Mouse (Mus musculus): ENCODE measurements around the gene Prkaa2. TPM values are rescaled to one million over a fixed set of nuclear protein-coding genes. Genes with fewer than 3 reads are reported as not detected.

Prkaa2 gene
- total and polyA plus RNA-seq, 3 experiments, result not detected

GRCm38 (mm10) chr4:105156281-105156680, 46.6 kb upstream of the Prkaa2 start:
- Histone ChIP-seq H3K27me3 (ENCODE audit: control insufficient read depth in 1 of 2, insufficient read depth in 2 of 2, low read length in 2 of 2) (no peaks in the 10 kb centered on the region), H3K9ac (ENCODE audit: control insufficient read depth, low read depth, low read length, poor library complexity, severe bottlenecking) (no peak overlapping the region), H3K4me3 (ENCODE audit: control insufficient read depth in 1 of 2, insufficient read depth in 1 of 2, low read depth in 2 of 2, low read length in 2 of 2) (no peak overlapping the region), H3K79me2 (ENCODE audit: control insufficient read depth, insufficient read depth, low read length, poor library complexity) (no peaks in the 10 kb centered on the region), H3K27ac (ENCODE audit: control insufficient read depth, low read depth, low read length) (no peak overlapping the region), H3K9me3 (replicated peaks; ENCODE audit: insufficient read depth, low read length) (no peaks in the 10 kb centered on the region), H3K4me1 (ENCODE audit: control insufficient read depth in 1 of 2, insufficient read depth in 2 of 2, low read length in 2 of 2) (no peaks in the 10 kb centered on the region), H3K36me3 (ENCODE audit: control insufficient read depth in 1 of 2, insufficient read depth in 2 of 2, low read length in 2 of 2) (no peaks in the 10 kb centered on the region)
- TF ChIP-seq MAX (IDR thresholded peaks at IDR 0.05; ENCODE audit: low read length), result no peak
- TF ChIP-seq USF1 (IDR thresholded peaks at IDR 0.05; ENCODE audit: low read depth, low read length), result no peak
- no peak for TF ChIP-seq USF2 (IDR thresholded peaks at IDR 0.05; ENCODE audit: borderline replicate concordance in 1 of 2, insufficient read depth in 1 of 2, low read depth in 1 of 2, low read length in 2 of 2)
- TF ChIP-seq GATA1 (IDR thresholded peaks at IDR 0.05; ENCODE audit: low read depth, low read length), result no peak
- no peak for TF ChIP-seq RAD21 (IDR thresholded peaks at IDR 0.05; ENCODE audit: low read depth, low read length)
- TF ChIP-seq TBP (IDR thresholded peaks at IDR 0.05; ENCODE audit: low read depth, low read length), result no peak
- no peak for TF ChIP-seq GABPA (IDR thresholded peaks at IDR 0.05; ENCODE audit: low read depth, low read length)
- no peak for TF ChIP-seq EP300 (IDR thresholded peaks at IDR 0.05; ENCODE audit: low read depth in 1 of 2, low read length in 2 of 2)
- DNase-seq (ENCODE audit: low read depth, low spot score), result no peak

DNA sequence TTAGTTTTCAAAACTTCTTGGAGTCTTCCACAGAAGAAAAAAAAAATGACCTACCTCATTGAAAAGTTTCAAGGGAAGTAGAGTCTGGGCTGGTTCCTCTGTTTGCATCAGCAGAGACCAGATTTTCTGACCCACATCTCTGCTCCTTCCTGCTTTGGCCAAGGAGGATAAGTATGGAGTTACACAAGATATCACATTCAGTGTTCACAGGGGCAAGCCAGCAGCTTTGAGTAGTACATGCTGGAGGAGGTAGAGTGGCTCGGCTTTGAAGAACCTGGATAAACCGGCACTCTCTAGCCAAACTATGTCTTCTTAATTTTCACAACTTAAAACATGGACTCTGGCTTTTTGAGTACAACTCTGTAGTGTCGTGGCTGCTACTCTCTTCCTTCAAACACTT, 43.5 kb upstream of the Prkaa2 start:
- no peaks in the 10 kb centered on the region for H3K27me3 ChIP-seq (ENCODE audit: control insufficient read depth in 1 of 2, insufficient read depth in 2 of 2, low read length in 2 of 2)
- no peak for TF ChIP-seq HCFC1 (IDR thresholded peaks at IDR 0.05; ENCODE audit: low read depth, low read length)
- no peak for TF ChIP-seq CHD1 (IDR thresholded peaks at IDR 0.05; ENCODE audit: low read depth, low read length)
- no peak overlapping the region for H3K9ac ChIP-seq (ENCODE audit: control insufficient read depth, low read depth, low read length, poor library complexity, severe bottlenecking)
- no peaks in the 10 kb centered on the region for H3K9me3 ChIP-seq (replicated peaks; ENCODE audit: insufficient read depth, low read length)
- H3K4me3 ChIP-seq (ENCODE audit: control insufficient read depth in 1 of 2, insufficient read depth in 1 of 2, low read depth in 2 of 2, low read length in 2 of 2), result no peak overlapping the region
- no peak overlapping the region for H3K27ac ChIP-seq (ENCODE audit: control insufficient read depth, low read depth, low read length)
- no peaks in the 10 kb centered on the region for H3K4me1 ChIP-seq (ENCODE audit: control insufficient read depth in 1 of 2, insufficient read depth in 2 of 2, low read length in 2 of 2)
- DNase-seq (ENCODE audit: low read depth, low spot score), result no peak
- H3K36me3 ChIP-seq (ENCODE audit: control insufficient read depth in 1 of 2, insufficient read depth in 2 of 2, low read length in 2 of 2), result no peaks in the 10 kb centered on the region
- no peaks in the 10 kb centered on the region for H3K79me2 ChIP-seq (ENCODE audit: control insufficient read depth, insufficient read depth, low read length, poor library complexity)

DNA sequence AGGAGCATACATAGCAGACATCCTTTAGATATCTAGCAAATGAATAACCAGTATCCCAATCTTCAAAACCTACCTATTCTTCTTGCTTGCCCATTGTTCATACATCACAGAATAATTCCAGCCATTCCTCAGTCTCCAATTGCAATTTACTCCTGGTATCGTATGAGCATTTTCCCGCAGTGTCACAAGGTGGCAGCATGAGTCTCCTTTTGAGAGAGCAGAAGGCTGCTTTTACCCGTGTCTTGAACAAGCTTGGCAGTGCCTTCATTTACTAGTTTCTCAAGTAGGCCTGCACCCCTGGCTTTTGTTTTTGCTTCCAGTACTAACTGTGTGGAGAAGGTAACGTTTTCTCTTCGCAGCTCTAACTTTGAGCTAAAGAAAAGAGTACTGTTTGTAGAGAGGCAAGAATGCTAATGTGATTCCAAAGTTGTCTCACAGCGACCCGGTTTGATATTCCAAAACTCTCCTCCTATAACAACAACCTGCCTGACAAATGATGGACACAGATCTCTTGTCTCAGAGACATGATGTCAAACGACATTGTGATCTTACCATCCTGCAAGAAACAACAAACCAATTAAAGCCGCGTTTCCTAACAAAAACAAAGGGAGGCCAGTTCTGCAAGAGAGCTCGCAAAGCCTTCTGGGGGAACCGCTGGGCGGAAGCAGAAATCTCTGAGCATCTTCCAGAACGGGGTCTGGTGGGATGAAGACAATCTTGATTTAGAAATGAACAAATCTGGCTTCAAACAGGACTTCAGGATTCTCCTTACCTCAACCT, 42.4 kb upstream of the Prkaa2 start:
- peak; percentile 65 for DNase-seq (ENCODE audit: low read depth, low spot score)

More for the DNA sequence above, 42.4 kb upstream of the Prkaa2 start:
- H3K4me3 ChIP-seq (ENCODE audit: control insufficient read depth in 1 of 2, insufficient read depth in 1 of 2, low read depth in 2 of 2, low read length in 2 of 2), result no peak overlapping the region
- no peaks in the 10 kb centered on the region for H3K36me3 ChIP-seq (ENCODE audit: control insufficient read depth in 1 of 2, insufficient read depth in 2 of 2, low read length in 2 of 2)
- H3K27me3 ChIP-seq (ENCODE audit: control insufficient read depth in 1 of 2, insufficient read depth in 2 of 2, low read length in 2 of 2), result no peaks in the 10 kb centered on the region
- H3K79me2 ChIP-seq (ENCODE audit: control insufficient read depth, insufficient read depth, low read length, poor library complexity), result no peaks in the 10 kb centered on the region
- TF ChIP-seq MAZ (IDR thresholded peaks at IDR 0.05; ENCODE audit: low read depth, low read length) (no peak), ETS1 (IDR thresholded peaks at IDR 0.05; ENCODE audit: low read depth, low read length) (no peak), TBP (IDR thresholded peaks at IDR 0.05; ENCODE audit: low read depth, low read length) (no peak), RCOR1 (IDR thresholded peaks at IDR 0.05; ENCODE audit: low read depth, low read length) (no peak), SMC3 (IDR thresholded peaks at IDR 0.05; ENCODE audit: low read depth, low read length) (peak; percentile 90), MYC (IDR thresholded peaks at IDR 0.05; ENCODE audit: low read depth, low read length) (no peak), POLR2A (IDR thresholded peaks at IDR 0.05; ENCODE audit: control insufficient read depth in 1 of 2, insufficient read depth in 1 of 2, low read depth in 1 of 2, low read length in 2 of 2, poor library complexity in 1 of 2) (no peak), ZC3H11A (IDR thresholded peaks at IDR 0.05; ENCODE audit: low read depth, low read length) (peak; percentile 75), MYB (IDR thresholded peaks at IDR 0.05; ENCODE audit: low read depth, low read length) (no peak), POLR2AphosphoS2 (IDR thresholded peaks at IDR 0.05; ENCODE audit: low read length) (no peak), CTCF (IDR thresholded peaks at IDR 0.05 in 2 of 3, conservative IDR thresholded peaks at IDR 0.05 in 1 of 3; ENCODE audit: control insufficient read depth in 1 of 3, insufficient read depth in 1 of 3, low read depth in 2 of 3, low read length in 3 of 3, poor library complexity in 1 of 3, severe bottlenecking in 1 of 3) (peak; percentile 44 to 84 (median 67)), BHLHE40 (IDR thresholded peaks at IDR 0.05; ENCODE audit: borderline replicate concordance, low read depth, low read length) (no peak), POLR2AphosphoS5 (IDR thresholded peaks at IDR 0.05; ENCODE audit: borderline replicate concordance, low read depth, low read length) (no peak), RAD21 (IDR thresholded peaks at IDR 0.05; ENCODE audit: low read depth, low read length) (peak; percentile 95), E2F4 (IDR thresholded peaks at IDR 0.05; ENCODE audit: borderline replicate concordance, low read depth, low read length) (no peak)
- no peak overlapping the region for H3K27ac ChIP-seq (ENCODE audit: control insufficient read depth, low read depth, low read length)
- H3K9ac ChIP-seq (ENCODE audit: control insufficient read depth, low read depth, low read length, poor library complexity, severe bottlenecking), result no peak overlapping the region
- H3K9me3 ChIP-seq (replicated peaks; ENCODE audit: insufficient read depth, low read length), result no peaks in the 10 kb centered on the region
- H3K4me1 ChIP-seq (ENCODE audit: control insufficient read depth in 1 of 2, insufficient read depth in 2 of 2, low read length in 2 of 2), result no peaks in the 10 kb centered on the region
